Comparison of ENCODE assay signal across 8 mouse cellular contexts in genomic region chr17:21534460-21535095, GRCm38 (mm10). TPM values are rescaled to one million over a fixed set of nuclear protein-coding genes. Genes with fewer than 3 reads are reported as not detected.
DNase-seq lines count a peak whose midpoint lies in the region; ATAC-seq lines count a peak whose summit lies in the region.

No protein-coding gene starts in this region.

- H3K36me3 ChIP-seq in forebrain, embryonic 12.5 days (replicated peaks), result no peaks in the 10 kb centered on the region
- H3K36me3 ChIP-seq in limb, embryonic 12.5 days, result no peaks in the 10 kb centered on the region

- H3K27me3 ChIP-seq in forebrain, embryonic 12.5 days, result no peaks in the 10 kb centered on the region
- H3K27me3 ChIP-seq in limb, embryonic 12.5 days, result no peaks in the 10 kb centered on the region

- ATAC-seq in forebrain, embryonic 12.5 days (ENCODE audit: low FRiP score), result peak; percentile 30; the same call in 1 of the 2 replicates
- peak; percentile 30 for ATAC-seq in limb, embryonic 12.5 days (ENCODE audit: insufficient number of reproducible peaks, insufficient read depth, low FRiP score, low TSS enrichment, low read depth)
- peak; percentile 40 for ATAC-seq in monocyte, adult 5-6 weeks (replicated peaks; ENCODE audit: insufficient number of reproducible peaks, low FRiP score, low TSS enrichment, poor library complexity, severe bottlenecking)

- no peak overlapping the region for H3K4me3 ChIP-seq in forebrain, embryonic 12.5 days (replicated peaks)
- H3K4me3 ChIP-seq in limb, embryonic 12.5 days (replicated peaks), result no peak overlapping the region

- H3K4me1 ChIP-seq in forebrain, embryonic 12.5 days, result peaks cover 16% of the 10 kb centered on the region
- peaks cover 13% of the 10 kb centered on the region; the same call in 1 of the 2 replicates for H3K4me1 ChIP-seq in limb, embryonic 12.5 days (replicated peaks)

- no peak overlapping the region; the same call in 1 of the 2 replicates for H3K9ac ChIP-seq in forebrain, embryonic 12.5 days
- no peak overlapping the region for H3K9ac ChIP-seq in limb, embryonic 12.5 days (replicated peaks)

- H3K27ac ChIP-seq in forebrain, embryonic 12.5 days, result no peak overlapping the region
- no peak overlapping the region for H3K27ac ChIP-seq in limb, embryonic 12.5 days

- H3K4me2 ChIP-seq in forebrain, embryonic 12.5 days, result peak overlapping the region; percentile 68; the same call in 1 of the 2 replicates
- H3K4me2 ChIP-seq in limb, embryonic 12.5 days, result peak overlapping the region; percentile 75; the same call in 1 of the 2 replicates

- WGBS in forebrain, embryonic 12.5 days, result 18% methylated on average over 4 of the region's 4 CpGs
- WGBS in limb, embryonic 12.5 days, result 16% methylated on average over 4 of the region's 4 CpGs

- H3K9me3 ChIP-seq in forebrain, embryonic 12.5 days, result no peaks in the 10 kb centered on the region
- no peaks in the 10 kb centered on the region for H3K9me3 ChIP-seq in limb, embryonic 12.5 days

- DNase-seq in right cerebral cortex, postnatal 10 days (ENCODE audit: low spot score in 2 of 2), result peak; percentile 28 to 62
- DNase-seq in right cerebral cortex, postnatal 14 days, result no peak
- DNase-seq in c-Kit-positive CD71-positive TER-119-positive erythroid progenitor cells, embryonic 14.5 days (ENCODE audit: low spot score), result peak; percentile 85
- peak; percentile 95 for DNase-seq in induced T-regulatory cell, adult 2 months (ENCODE audit: low read depth)
- no peak for DNase-seq in urinary bladder, postnatal 25 days (ENCODE audit: low spot score)

RNA-seq across cellular contexts. Expression of gene Zfp52, which starts 0.8 kb away (rescaled TPM):
- 1.7 and 1.9 TPM in 2 replicates for polyA plus RNA-seq in forebrain, embryonic 12.5 days (2016; fragmentation: Nextera tagmentation; extraction: Ambion mirVana)
- polyA plus RNA-seq in limb, embryonic 12.5 days (2016; fragmentation: Nextera tagmentation; extraction: Ambion mirVana), result 3.2 and 4.0 TPM in 2 replicates
- 49.3 to 103 TPM (median 59.5 TPM) in 3 replicates for total RNA-seq in monocyte, adult 5-6 weeks (2017)

RNA-seq across cellular contexts. Expression of gene Zfp948, which starts 32.2 kb away (rescaled TPM):
- polyA plus RNA-seq in forebrain, embryonic 12.5 days (2016; fragmentation: Nextera tagmentation; extraction: Ambion mirVana), result 15.0 and 16.2 TPM in 2 replicates
- 12.2 and 13.5 TPM in 2 replicates for polyA plus RNA-seq in limb, embryonic 12.5 days (2016; fragmentation: Nextera tagmentation; extraction: Ambion mirVana)
- 0.43 to 5.9 TPM (median 5.0 TPM) in 3 replicates for total RNA-seq in monocyte, adult 5-6 weeks (2017)

RNA-seq across cellular contexts. Expression of gene Zfp53, which starts 45.8 kb away (rescaled TPM):
- 8.6 and 9.2 TPM in 2 replicates for polyA plus RNA-seq in forebrain, embryonic 12.5 days (2016; fragmentation: Nextera tagmentation; extraction: Ambion mirVana)
- polyA plus RNA-seq in limb, embryonic 12.5 days (2016; fragmentation: Nextera tagmentation; extraction: Ambion mirVana), result 9.6 TPM in 2 replicates
- total RNA-seq in monocyte, adult 5-6 weeks (2017), result 39.0 to 49.6 TPM (median 42.5 TPM) in 3 replicates

Comparison
In these comparisons a context has a peak if more than half of its experiments do, and no peak if none do; other contexts are left out.
1. DNase-seq: peak in right cerebral cortex, postnatal 10 days (2 of 2), c-Kit-positive CD71-positive TER-119-positive erythroid progenitor cells, embryonic 14.5 days (single experiment) and induced T-regulatory cell, adult 2 months (single experiment); none in right cerebral cortex, postnatal 14 days (single experiment) and urinary bladder, postnatal 25 days (single experiment).
2. Peak in every context shown above with its lines, with median percentiles within 50 percentile points of each other: ATAC-seq.